Comparison of ENCODE assay signal across 8 mouse cellular contexts in the genomic region with DNA sequence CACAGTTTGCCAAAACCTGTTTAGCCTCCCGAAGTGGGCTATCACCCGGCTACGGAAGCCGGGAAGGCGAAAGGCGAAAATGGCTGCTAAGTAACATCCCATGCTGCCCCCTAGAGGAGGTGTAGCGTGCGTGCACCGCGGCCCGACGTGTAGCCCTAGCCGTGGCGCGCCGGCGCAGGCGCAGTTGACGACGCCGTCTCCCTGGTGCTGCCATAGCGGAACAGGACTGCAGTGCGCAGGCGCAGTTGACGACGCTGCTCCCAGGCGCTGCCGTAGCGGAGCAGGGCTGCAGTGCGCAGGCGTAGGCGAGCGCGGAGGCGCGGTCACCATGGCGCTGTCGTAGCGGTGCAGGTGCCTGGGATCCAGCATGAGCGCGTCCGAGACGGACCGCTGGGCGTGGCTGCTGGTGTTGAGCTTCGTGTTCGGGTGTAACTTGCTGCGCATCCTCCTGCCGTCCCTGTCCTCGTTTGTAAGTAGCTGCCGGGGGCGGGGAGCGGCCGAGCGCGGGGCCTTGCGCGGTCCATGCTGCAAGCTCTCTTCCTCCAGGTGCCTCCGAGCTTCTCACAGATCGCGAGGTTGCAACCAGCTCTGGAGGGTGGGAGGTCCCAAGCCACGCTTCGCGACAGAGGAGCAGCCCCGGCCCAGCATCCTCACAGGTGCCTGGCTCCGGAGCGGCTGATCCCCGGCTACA. TPM values are rescaled to one million over a fixed set of nuclear protein-coding genes. Genes with fewer than 3 reads are reported as not detected.
DNase-seq lines count a peak whose midpoint lies in the region; ATAC-seq and TF ChIP-seq lines count a peak whose summit lies in the region.

A gene (plus strand): TSS at position 298 of the 691 bp plus-strand sequence.

- H3K27me3 ChIP-seq in C2C12 (ENCODE audit: control insufficient read depth, insufficient read depth, insufficient read length) (no peaks in the 10 kb centered on the region), myocyte (ENCODE audit: control insufficient read depth, insufficient read depth, insufficient read length) (no peaks in the 10 kb centered on the region)
- H3K27me3 ChIP-seq in erythroblast, embryonic 14.5 days (ENCODE audit: control insufficient read depth) = peaks cover 4% of the 10 kb centered on the region; the same call in 1 of the 2 replicates
- no peaks in the 10 kb centered on the region for H3K27me3 ChIP-seq in heart, embryonic 11.5 days (ENCODE audit: control insufficient read depth, insufficient read depth, low read length)
- H3K27me3 ChIP-seq in kidney, embryonic 16.5 days (ENCODE audit: insufficient read depth, low read length) = no peaks in the 10 kb centered on the region
- H3K27me3 ChIP-seq in liver, adult 2 months (ENCODE audit: control insufficient read depth, insufficient read depth, low read length) = no peaks in the 10 kb centered on the region
- no peaks in the 10 kb centered on the region for H3K27me3 ChIP-seq in splenic B cell, adult 2 months (ENCODE audit: control insufficient read depth, insufficient read depth, low read length, poor library complexity, severe bottlenecking)

- under 1% methylated on average over 68 of the region's 68 CpGs for WGBS in heart, embryonic 11.5 days (ENCODE audit: insufficient replicate concordance)
- WGBS in kidney, embryonic 16.5 days = under 1% methylated on average over 68 of the region's 68 CpGs
- WGBS in liver, adult 2 months = under 1% methylated on average over 68 of the region's 68 CpGs

- H3ac ChIP-seq in C2C12 (ENCODE audit: control insufficient read depth, insufficient read length, low read depth) (peak within 1 kb of the TSS; percentile 76), myocyte (ENCODE audit: control insufficient read depth, insufficient read length) (peak within 1 kb of the TSS; percentile 18)

- peak within 1 kb of the TSS; percentile 85 for H3K4me2 ChIP-seq in heart, embryonic 11.5 days
- peak within 1 kb of the TSS; percentile 75 for H3K4me2 ChIP-seq in kidney, embryonic 16.5 days (replicated peaks; ENCODE audit: low read depth, low read length)
- peak within 1 kb of the TSS; percentile 85 for H3K4me2 ChIP-seq in myocyte (ENCODE audit: low read depth)

- DNase-seq in brain, embryonic 14.5 days (ENCODE audit: low read depth) = peak; percentile 100
- DNase-seq in liver, adult 2 months (ENCODE audit: extremely low read depth, low read depth, low spot score) = peak; percentile 94
- DNase-seq in splenic B cell, adult 2 months (ENCODE audit: low read depth, low spot score) = peak; percentile 100

- peaks cover 30% of the 10 kb centered on the region for H3K79me3 ChIP-seq in C2C12 (ENCODE audit: low read depth)

- TF ChIP-seq POLR2A in brain, embryonic 14.5 days (IDR thresholded peaks at IDR 0.05; ENCODE audit: borderline replicate concordance, extremely low read depth, insufficient read depth, insufficient read length, poor library complexity, severe bottlenecking) = peak; percentile 86
- peak; percentile 30; the same call in 1 of the 2 replicates for TF ChIP-seq POLR2A in liver, adult 2 months (IDR thresholded peaks at IDR 0.05; ENCODE audit: extremely low read depth, insufficient read depth, low read length)
- TF ChIP-seq POLR2A in myocyte (IDR thresholded peaks at IDR 0.05; ENCODE audit: insufficient read length, low read depth) = peak; percentile 96

- H3K4me3 ChIP-seq in C2C12 (ENCODE audit: insufficient read depth, poor library complexity, severe bottlenecking) = peak within 1 kb of the TSS; percentile 77
- H3K4me3 ChIP-seq in erythroblast, embryonic 14.5 days (replicated peaks) = peak within 1 kb of the TSS; percentile 69
- H3K4me3 ChIP-seq in heart, embryonic 11.5 days (ENCODE audit: low read depth, low read length) = peak within 1 kb of the TSS; percentile 85
- H3K4me3 ChIP-seq in kidney, embryonic 16.5 days (ENCODE audit: low read length) = peak within 1 kb of the TSS; percentile 86
- H3K4me3 ChIP-seq in liver, adult 2 months (ENCODE audit: insufficient read depth, low read depth, low read length) = peak within 1 kb of the TSS; percentile 82
- peak within 1 kb of the TSS; percentile 49 for H3K4me3 ChIP-seq in myocyte

- peaks cover 48% of the 10 kb centered on the region for H3K79me2 ChIP-seq in C2C12 (ENCODE audit: control insufficient read depth, insufficient read depth)
- H3K79me2 ChIP-seq in liver, adult 2 months (ENCODE audit: control insufficient read depth, insufficient read depth, low read length) = 0 out of 2 replicates have a peak, but pooled peaks cover 4% of the 10 kb centered on the region
- peaks cover 39% of the 10 kb centered on the region for H3K79me2 ChIP-seq in myocyte (ENCODE audit: control insufficient read depth, insufficient read depth)

- H3K36me3 ChIP-seq in C2C12 (ENCODE audit: control insufficient read depth, insufficient read depth) (no peaks in the 10 kb centered on the region), myocyte (ENCODE audit: control insufficient read depth, insufficient read depth) (no peaks in the 10 kb centered on the region)
- H3K36me3 ChIP-seq in erythroblast, embryonic 14.5 days (ENCODE audit: control insufficient read depth) = no peaks in the 10 kb centered on the region
- no peaks in the 10 kb centered on the region for H3K36me3 ChIP-seq in heart, embryonic 11.5 days (ENCODE audit: control insufficient read depth, insufficient read depth, low read length)
- no peaks in the 10 kb centered on the region for H3K36me3 ChIP-seq in kidney, embryonic 16.5 days (ENCODE audit: insufficient read depth, low read length)
- H3K36me3 ChIP-seq in liver, adult 2 months (ENCODE audit: control insufficient read depth, insufficient read depth, low read length) = no peaks in the 10 kb centered on the region
- H3K36me3 ChIP-seq in splenic B cell, adult 2 months (ENCODE audit: control insufficient read depth, insufficient read depth, low read length, poor library complexity, severe bottlenecking) = no peaks in the 10 kb centered on the region

- peak within 1 kb of the TSS; percentile 74 for H3K27ac ChIP-seq in heart, embryonic 11.5 days (ENCODE audit: low read depth, low read length)
- peak within 1 kb of the TSS; percentile 67; the same call in 1 of the 2 replicates for H3K27ac ChIP-seq in kidney, embryonic 16.5 days (ENCODE audit: low read length)
- H3K27ac ChIP-seq in liver, adult 2 months (replicated peaks; ENCODE audit: insufficient read depth, low read depth, low read length) = no peak within 1 kb of the TSS

- peaks cover 30% of the 10 kb centered on the region for H3K4me1 ChIP-seq in erythroblast, embryonic 14.5 days (ENCODE audit: control insufficient read depth)
- H3K4me1 ChIP-seq in heart, embryonic 11.5 days (ENCODE audit: control insufficient read depth, insufficient read depth, low read length) = peaks cover 21% of the 10 kb centered on the region
- peaks cover 18% of the 10 kb centered on the region for H3K4me1 ChIP-seq in kidney, embryonic 16.5 days (ENCODE audit: insufficient read depth, low read length)
- H3K4me1 ChIP-seq in liver, adult 2 months (ENCODE audit: control insufficient read depth, insufficient read depth, low read length) = no peaks in the 10 kb centered on the region

- H3K9me3 ChIP-seq in erythroblast, embryonic 14.5 days (ENCODE audit: control insufficient read depth, low read length) = peaks cover 8% of the 10 kb centered on the region
- no peaks in the 10 kb centered on the region; the same call in 1 of the 2 replicates for H3K9me3 ChIP-seq in heart, embryonic 11.5 days (replicated peaks; ENCODE audit: control insufficient read depth, low read length)
- no peaks in the 10 kb centered on the region for H3K9me3 ChIP-seq in kidney, embryonic 16.5 days (ENCODE audit: low read length)

- peak within 1 kb of the TSS; percentile 85 for H3K9ac ChIP-seq in heart, embryonic 11.5 days (ENCODE audit: low read depth, low read length)
- peak within 1 kb of the TSS; percentile 80 for H3K9ac ChIP-seq in kidney, embryonic 16.5 days (replicated peaks; ENCODE audit: low read length)
- peak within 1 kb of the TSS; percentile 75 for H3K9ac ChIP-seq in liver, adult 2 months (ENCODE audit: low read depth, low read length)

- peak; percentile 100 for TF ChIP-seq CTCF in C2C12 (IDR thresholded peaks at IDR 0.05; ENCODE audit: control insufficient read depth, insufficient read depth, insufficient read length)
- peak; percentile 97 for TF ChIP-seq CTCF in brain, embryonic 14.5 days (IDR thresholded peaks at IDR 0.05; ENCODE audit: borderline replicate concordance, extremely low read depth, insufficient read depth, insufficient read length)
- peak; percentile 98 for TF ChIP-seq CTCF in liver, adult 2 months (IDR thresholded peaks at IDR 0.05; ENCODE audit: low read depth, low read length)

- ATAC-seq in heart, embryonic 11.5 days (replicated peaks; ENCODE audit: insufficient number of reproducible peaks, low FRiP score, low TSS enrichment) = peak; percentile 98
- peak; percentile 95 for ATAC-seq in kidney, embryonic 16.5 days (ENCODE audit: low FRiP score, low TSS enrichment)

TF ChIP-seq in C2C12, 6 proteins besides CTCF, POLR2A, EP300 and RAD21:
- TF ChIP-seq MYOG (IDR thresholded peaks at IDR 0.05; ENCODE audit: control insufficient read depth, extremely low read depth, insufficient read length) (no peak), MAX (IDR thresholded peaks at IDR 0.05) (peak; percentile 86), CEBPB (IDR thresholded peaks at IDR 0.05; ENCODE audit: low read depth) (no peak)

TF ChIP-seq in myocyte, 11 proteins besides CTCF, POLR2A, EP300 and RAD21 (continues in another document):
- no peak for TF ChIP-seq REST (IDR thresholded peaks at IDR 0.05; ENCODE audit: insufficient read depth, insufficient read length)
- peak; percentile 94 for TF ChIP-seq POLR2AphosphoS2 (IDR thresholded peaks at IDR 0.05; ENCODE audit: insufficient read length, low read depth)
- TF ChIP-seq MYOG (IDR thresholded peaks at IDR 0.05; ENCODE audit: control insufficient read depth in 1 of 3, insufficient read depth in 1 of 3, insufficient read length in 2 of 3, low read depth in 2 of 3) = peak in 2 of 3 experiments; percentile 27 to 50
- TF ChIP-seq MAX (IDR thresholded peaks at IDR 0.05; ENCODE audit: low read depth) = no peak
- no peak for TF ChIP-seq E2F4 (IDR thresholded peaks at IDR 0.05; ENCODE audit: insufficient read depth)
- peak; percentile 89 for TF ChIP-seq SRF (IDR thresholded peaks at IDR 0.05; ENCODE audit: control insufficient read depth, insufficient read length, low read depth)
- TF ChIP-seq TCF12 (IDR thresholded peaks at IDR 0.05; ENCODE audit: insufficient read depth, poor library complexity, severe bottlenecking) = no peak
- TF ChIP-seq CEBPB (IDR thresholded peaks at IDR 0.05; ENCODE audit: insufficient read depth, poor library complexity, severe bottlenecking) = no peak
- no peak for TF ChIP-seq USF1 (IDR thresholded peaks at IDR 0.05; ENCODE audit: low read depth)

RNA-seq across cellular contexts. Expression of the gene that starts here (rescaled TPM):
- 58.0 TPM for polyA plus RNA-seq in C2C12 (2012; fragmentation: generic; extraction: Trizol)
- 151 and 176 TPM in 2 replicates for polyA plus RNA-seq in brain, embryonic 14.5 days (2012; rRNA removed)
- 0.04 and 0.07 TPM in 2 replicates for polyA plus RNA-seq in erythroblast, embryonic 14.5 days (2012)
- 84.1 and 96.5 TPM in 2 replicates for polyA plus RNA-seq in heart, embryonic 11.5 days (2014; fragmentation: Nextera tagmentation; extraction: Ambion mirVana)
- 70.1 and 75.2 TPM in 2 replicates for polyA plus RNA-seq in kidney, embryonic 16.5 days (2015; fragmentation: Nextera tagmentation; extraction: Ambion mirVana)
- 4.6 and 7.4 TPM in 2 replicates for total RNA-seq in liver, adult 2 months (2014; rRNA removed)
- polyA plus RNA-seq in liver, adult 2 months (2012; rRNA removed) = 14.0 and 17.5 TPM in 2 replicates
- polyA plus RNA-seq in myocyte (2012; fragmentation: generic; extraction: Trizol) = 16.4 TPM

Comparison
In these comparisons a context has a peak if more than half of its experiments do, and no peak if none do; other contexts are left out.
1. RNA of the gene that starts here (polyA plus RNA-seq): 151 to 176 TPM in brain, embryonic 14.5 days, 84.1 to 96.5 TPM in heart, embryonic 11.5 days, 70.1 to 75.2 TPM in kidney, embryonic 16.5 days, 58.0 TPM in C2C12 (single experiment), 16.4 TPM in myocyte (single experiment) and 14.0 to 17.5 TPM in liver, adult 2 months; 0.04 to 0.07 TPM in erythroblast, embryonic 14.5 days; every median in the first group is over 10 times any median in the second.
2. POLR2A ChIP-seq: peak in every context shown above with its lines; median percentile 96 in myocyte; 86 in brain, embryonic 14.5 days; 30 in liver, adult 2 months.
3. Peak in every context shown above with its lines, with median percentiles within 50 percentile points of each other: H3K4me3 ChIP-seq, CTCF ChIP-seq, DNase-seq, H3K4me2 ChIP-seq and H3K9ac ChIP-seq.